Mouse (Mus musculus) stomach, postnatal 0 days (tissue): ENCODE results near the gene Zfp423. TPM values are rescaled to one million over a fixed set of nuclear protein-coding genes. Genes with fewer than 3 reads are reported as not detected.

Experiments
- ATAC-seq: fragments of 200-750 bp; cut with Nextera tagmentation; 2 replicates; pipeline ENCODE4 v1.8.0; 2017; ENCODE audit not compliant: low FRiP score, low TSS enrichment
- DNase-seq: peaks from one replicate; pipeline ENCODE4 v3.0.0-alpha.2; 2016; ENCODE audit warnings: low spot score
- H3K27ac ChIP-seq: fragments of 300-500 bp; sonication (generic); replicated peaks from 2 replicates; pipeline ENCODE4 v1.5.1; 2014; ENCODE audit warnings: mild to moderate bottlenecking, control low read depth
- H3K27me3 ChIP-seq: fragments of 300-500 bp; sonication (generic); 2 replicates; pipeline ENCODE4 v1.6.1; 2014; ENCODE audit warnings: low read length; ENCODE audit not compliant: control insufficient read depth, insufficient read depth
- H3K36me3 ChIP-seq: fragments of 300-500 bp; sonication (generic); 2 replicates; pipeline ENCODE4 v1.6.1; 2014; ENCODE audit warnings: low read length, mixed read lengths; ENCODE audit not compliant: control insufficient read depth, insufficient read depth
- H3K4me1 ChIP-seq: fragments of 300-500 bp; sonication (generic); replicated peaks from 2 replicates; pipeline ENCODE4 v1.6.1; 2014; ENCODE audit warnings: antibody characterized with exemption; ENCODE audit not compliant: control insufficient read depth, insufficient read depth
- H3K4me2 ChIP-seq: fragments of 300-500 bp; sonication (generic); replicated peaks from 2 replicates; pipeline ENCODE4 v1.6.1; 2014; ENCODE audit warnings: low read depth, mild to moderate bottlenecking, control low read depth, moderate library complexity
- H3K4me3 ChIP-seq: fragments of 300-500 bp; sonication (generic); 2 replicates; pipeline ENCODE4 v1.5.1; 2014; ENCODE audit warnings: low read depth, low read length, control low read depth
- H3K9ac ChIP-seq: fragments of 300-500 bp; sonication (generic); 2 replicates; pipeline ENCODE4 v1.6.1; 2014; ENCODE audit warnings: mild to moderate bottlenecking, low read length, control low read depth, mixed read lengths
- H3K9me3 ChIP-seq: fragments of 300-500 bp; sonication (generic); 2 replicates; pipeline ENCODE4 v1.6.1; 2016; ENCODE audit warnings: low read length; ENCODE audit not compliant: control insufficient read depth
- CTCF ChIP-seq: IDR thresholded peaks from 2 replicates; pipeline ENCODE4 v1.5.1; 2016; ENCODE audit warnings: antibody characterized with exemption, low read depth, mild to moderate bottlenecking, moderate library complexity
- EP300 ChIP-seq: optimal IDR thresholded peaks from 2 replicates; pipeline ENCODE3; 2016; ENCODE audit warnings: antibody characterized with exemption
- WGBS: fragments of 180-500 bp; shearing (Covaris S2); extraction: QIAGEN DNeasy Blood & Tissue Kit; methylation state at CpG from one replicate; pipeline ENCODE4 v1.1.7; 2014; 5-methylcytosine and 5-hydroxymethylcytosine counted together
- polyA plus RNA-seq: library from polyadenylated mRNA; unstranded; fragments of >200 nt; fragmentation: Nextera tagmentation; extraction: Ambion mirVana; gene quantifications from 2 replicates; pipeline ENCODE4 v1.2.1, GENCODE M21; 2015

The Zfp423 gene
- polyA plus RNA-seq, 1 experiment from 2014 or later = 2.6 TPM

- H3K4me3 ChIP-seq = no peak overlapping the region
- no peaks in the 10 kb centered on the region for H3K9me3 ChIP-seq
- WGBS = 88% methylated on average over 2 of the region's 2 CpGs
- H3K36me3 ChIP-seq = no peaks in the 10 kb centered on the region
- TF ChIP-seq EP300 (no peak), CTCF (no peak)
- no peak for DNase-seq
- H3K27me3 ChIP-seq = peaks cover 3% of the 10 kb centered on the region
- H3K4me1 ChIP-seq = no peaks in the 10 kb centered on the region
- ATAC-seq = no peak
- no peak overlapping the region for H3K27ac ChIP-seq
- H3K9ac ChIP-seq = no peak overlapping the region
- H3K4me2 ChIP-seq = no peak overlapping the region
Measured at GRCm38 (mm10) chr8:87664217-87664509, 295.2 kb downstream of the Zfp423 start.

- 15% methylated on average over 18 of the region's 18 CpGs for WGBS
- Histone ChIP-seq H3K27me3 (peaks cover 3% of the 10 kb centered on the region), H3K27ac (0 out of 2 replicates have a peak overlapping the region, but pooled peaks have one; percentile 4), H3K36me3 (no peaks in the 10 kb centered on the region), H3K4me3 (peak overlapping the region; percentile 18), H3K4me2 (peak overlapping the region; percentile 50), H3K9me3 (no peaks in the 10 kb centered on the region), H3K9ac (0 out of 2 replicates have a peak overlapping the region, but pooled peaks have one; percentile 35), H3K4me1 (no peaks in the 10 kb centered on the region)
- TF ChIP-seq CTCF = peak; percentile 85
- no peak for TF ChIP-seq EP300
- DNase-seq = peak; percentile 78
- ATAC-seq = peak; percentile 53; the same call in 1 of the 2 replicates
Measured at GRCm38 (mm10) chr8:87663349-87664216, 295.8 kb downstream of the Zfp423 start.

- Histone ChIP-seq H3K36me3 (no peaks in the 10 kb centered on the region), H3K9ac (peak overlapping the region; percentile 35; the same call in 1 of the 2 replicates), H3K9me3 (no peaks in the 10 kb centered on the region), H3K27me3 (peaks cover 3% of the 10 kb centered on the region), H3K4me3 (peak overlapping the region; percentile 18), H3K4me2 (peak overlapping the region; percentile 50), H3K27ac (0 out of 2 replicates have a peak overlapping the region, but pooled peaks have one; percentile 4), H3K4me1 (no peaks in the 10 kb centered on the region)
- 14% methylated on average over 25 of the region's 25 CpGs for WGBS
- DNase-seq (no peak), ATAC-seq (peak; percentile 41; the same call in 1 of the 2 replicates)
- TF ChIP-seq CTCF (no peak), EP300 (no peak)
Measured at GRCm38 (mm10) chr8:87662811-87663341, 296.5 kb downstream of the Zfp423 start.

- H3K27me3 ChIP-seq = peaks cover 3% of the 10 kb centered on the region
- no peaks in the 10 kb centered on the region for H3K4me1 ChIP-seq
- peak overlapping the region; percentile 18 for H3K4me3 ChIP-seq
- no peaks in the 10 kb centered on the region for H3K36me3 ChIP-seq
- H3K9ac ChIP-seq = no peak overlapping the region; the same call in 1 of the 2 replicates
- H3K9me3 ChIP-seq = no peaks in the 10 kb centered on the region
- ATAC-seq = no peak
- peak overlapping the region; percentile 50 for H3K4me2 ChIP-seq
- WGBS = 24% methylated on average over 27 of the region's 27 CpGs
- DNase-seq = no peak
- no peak overlapping the region for H3K27ac ChIP-seq
- TF ChIP-seq CTCF (no peak), EP300 (no peak)
Measured at GRCm38 (mm10) chr8:87662307-87662771, 297.1 kb downstream of the Zfp423 start.

GRCm38 (mm10) chr8:87660916-87661910 lies 298.2 kb downstream of the Zfp423 start:
- H3K4me1 ChIP-seq = no peaks in the 10 kb centered on the region
- H3K27ac ChIP-seq = no peak overlapping the region
- H3K9ac ChIP-seq = no peak overlapping the region
- peaks cover 3% of the 10 kb centered on the region for H3K27me3 ChIP-seq
- no peak for ATAC-seq
- 45% methylated on average over 34 of the region's 34 CpGs for WGBS
- H3K4me2 ChIP-seq = no peak overlapping the region
- H3K4me3 ChIP-seq = no peak overlapping the region
- no peak for TF ChIP-seq EP300
- no peak for TF ChIP-seq CTCF
- H3K9me3 ChIP-seq = no peaks in the 10 kb centered on the region
- no peak for DNase-seq
- no peaks in the 10 kb centered on the region for H3K36me3 ChIP-seq
